Mouse (Mus musculus) midbrain, embryonic 15.5 days (tissue): ENCODE results near the gene Mfap2. TPM values are rescaled to one million over a fixed set of nuclear protein-coding genes. Genes with fewer than 3 reads are reported as not detected.

Experiments used
- ATAC-seq: fragments of 200-750 bp; cut with Nextera tagmentation; replicated peaks from 2 replicates; pipeline ENCODE4 v1.8.0; 2017; ENCODE audit warnings: moderate TSS enrichment
- H3K27ac ChIP-seq: fragments of 300-500 bp; sonication (generic); 2 replicates; pipeline ENCODE4 v1.5.1; 2015; ENCODE audit warnings: mild to moderate bottlenecking, inconsistent platforms
- H3K27me3 ChIP-seq: fragments of 300-500 bp; sonication (generic); replicated peaks from 2 replicates; pipeline ENCODE4 v1.6.1; 2015; ENCODE audit warnings: inconsistent platforms
- H3K36me3 ChIP-seq: fragments of 300-500 bp; sonication (generic); replicated peaks from 2 replicates; pipeline ENCODE4 v1.6.1; 2015; ENCODE audit warnings: inconsistent platforms
- H3K4me1 ChIP-seq: fragments of 300-500 bp; sonication (generic); 2 replicates; pipeline ENCODE4 v1.6.1; 2015; ENCODE audit warnings: inconsistent platforms
- H3K4me2 ChIP-seq: fragments of 300-500 bp; sonication (generic); 2 replicates; pipeline ENCODE4 v1.6.1; 2015; ENCODE audit warnings: inconsistent platforms, mild to moderate bottlenecking, moderate library complexity
- H3K4me3 ChIP-seq: fragments of 300-500 bp; sonication (generic); 2 replicates; pipeline ENCODE4 v1.5.1; 2015; ENCODE audit warnings: mild to moderate bottlenecking, inconsistent platforms
- H3K9ac ChIP-seq: fragments of 300-500 bp; sonication (generic); 2 replicates; pipeline ENCODE4 v1.6.1; 2015; ENCODE audit warnings: mild to moderate bottlenecking, inconsistent platforms
- H3K9me3 ChIP-seq: fragments of 300-500 bp; sonication (generic); 2 replicates; pipeline ENCODE4 v1.6.1; 2016; ENCODE audit warnings: inconsistent platforms
- WGBS: fragments of 180-500 bp; shearing (Covaris S2); methylation state at CpG from one replicate; pipeline ENCODE4 v1.1.7; 2015; ENCODE audit warnings: mixed read lengths; 5-methylcytosine and 5-hydroxymethylcytosine counted together
- polyA plus RNA-seq: library from polyadenylated mRNA; unstranded; fragments of >200 nt; fragmentation: Nextera tagmentation; extraction: Ambion mirVana; gene quantifications from 2 replicates; pipeline ENCODE4 v1.2.1, GENCODE M21; 2015

The Mfap2 gene
- polyA plus RNA-seq, 1 experiment from 2014 or later, result 153 TPM

- no peak for ATAC-seq
- no peak overlapping the region for H3K4me2 ChIP-seq
- H3K27me3 ChIP-seq, result no peaks in the 10 kb centered on the region
- H3K9ac ChIP-seq, result no peak overlapping the region
- H3K4me3 ChIP-seq, result no peak overlapping the region
- no peaks in the 10 kb centered on the region for H3K9me3 ChIP-seq
- 14% methylated on average over 8 of the region's 8 CpGs for WGBS
- peak overlapping the region; percentile 49; the same call in 1 of the 2 replicates for H3K27ac ChIP-seq
- peaks cover 33% of the 10 kb centered on the region for H3K4me1 ChIP-seq
- no peaks in the 10 kb centered on the region for H3K36me3 ChIP-seq
Observed at GRCm38 (mm10) chr4:141044816-141045215, 34.6 kb downstream of the Mfap2 start.

- Histone ChIP-seq H3K36me3 (no peaks in the 10 kb centered on the region), H3K4me1 (peaks cover 68% of the 10 kb centered on the region), H3K27me3 (no peaks in the 10 kb centered on the region), H3K9me3 (no peaks in the 10 kb centered on the region), H3K4me3 (0 out of 2 replicates have a peak overlapping the region, but pooled peaks have one; percentile 8), H3K9ac (peak overlapping the region; percentile 18; the same call in 1 of the 2 replicates), H3K27ac (peak overlapping the region; percentile 95), H3K4me2 (peak overlapping the region; percentile 35)
- 17% methylated on average over 17 of the region's 17 CpGs for WGBS
- peak; percentile 30 for ATAC-seq
Observed at GRCm38 (mm10) chr4:141048810-141049475, 38.7 kb downstream of the Mfap2 start.

GRCm38 (mm10) chr4:141049476-141049835 lies 39.2 kb downstream of the Mfap2 start:
- Histone ChIP-seq H3K4me2 (peak overlapping the region; percentile 35), H3K4me1 (peaks cover 73% of the 10 kb centered on the region), H3K36me3 (no peaks in the 10 kb centered on the region), H3K27ac (peak overlapping the region; percentile 95), H3K27me3 (no peaks in the 10 kb centered on the region), H3K9ac (peak overlapping the region; percentile 23; the same call in 1 of the 2 replicates), H3K9me3 (no peaks in the 10 kb centered on the region), H3K4me3 (0 out of 2 replicates have a peak overlapping the region, but pooled peaks have one; percentile 8)
- peak; percentile 69 for ATAC-seq
- 9% methylated on average over 4 of the region's 4 CpGs for WGBS

GRCm38 (mm10) chr4:141052442-141052841 lies 42.2 kb downstream of the Mfap2 start:
- peak overlapping the region; percentile 79 for H3K27ac ChIP-seq
- peak overlapping the region; percentile 43; the same call in 1 of the 2 replicates for H3K4me2 ChIP-seq
- ATAC-seq, result no peak
- no peaks in the 10 kb centered on the region for H3K9me3 ChIP-seq
- H3K4me3 ChIP-seq, result no peak overlapping the region
- no peaks in the 10 kb centered on the region for H3K36me3 ChIP-seq
- no peak overlapping the region for H3K9ac ChIP-seq
- WGBS, result 71% methylated on average over 12 of the region's 12 CpGs
- peaks cover 65% of the 10 kb centered on the region for H3K4me1 ChIP-seq
- H3K27me3 ChIP-seq, result no peaks in the 10 kb centered on the region

GRCm38 (mm10) chr4:141053138-141053537 lies 42.9 kb downstream of the Mfap2 start:
- Histone ChIP-seq H3K9ac (peak overlapping the region; percentile 10; the same call in 1 of the 2 replicates), H3K4me3 (peak overlapping the region; percentile 16), H3K4me2 (peak overlapping the region; percentile 43), H3K27me3 (no peaks in the 10 kb centered on the region), H3K36me3 (no peaks in the 10 kb centered on the region), H3K9me3 (no peaks in the 10 kb centered on the region), H3K27ac (peak overlapping the region; percentile 79), H3K4me1 (peaks cover 58% of the 10 kb centered on the region)
- peak; percentile 16 for ATAC-seq
- WGBS, result 13% methylated on average over 8 of the region's 8 CpGs

GRCm38 (mm10) chr4:141053568-141054161 lies 43.4 kb downstream of the Mfap2 start:
- 2% methylated on average over 17 of the region's 17 CpGs for WGBS
- Histone ChIP-seq H3K27ac (peak overlapping the region; percentile 79), H3K36me3 (no peaks in the 10 kb centered on the region), H3K4me3 (peak overlapping the region; percentile 16), H3K4me2 (peak overlapping the region; percentile 43), H3K9ac (peak overlapping the region; percentile 1; the same call in 1 of the 2 replicates), H3K4me1 (peaks cover 52% of the 10 kb centered on the region), H3K27me3 (no peaks in the 10 kb centered on the region), H3K9me3 (no peaks in the 10 kb centered on the region)
- ATAC-seq, result peak; percentile 59

- H3K27me3 ChIP-seq, result no peaks in the 10 kb centered on the region
- H3K4me3 ChIP-seq, result no peak overlapping the region
- ATAC-seq, result no peak
- H3K4me1 ChIP-seq, result peaks cover 46% of the 10 kb centered on the region
- WGBS, result 95% methylated on average over 10 of the region's 10 CpGs
- H3K4me2 ChIP-seq, result no peak overlapping the region
- no peak overlapping the region for H3K27ac ChIP-seq
- no peaks in the 10 kb centered on the region for H3K9me3 ChIP-seq
- H3K36me3 ChIP-seq, result no peaks in the 10 kb centered on the region
- H3K9ac ChIP-seq, result no peak overlapping the region
Observed at GRCm38 (mm10) chr4:141056970-141057369, 46.8 kb downstream of the Mfap2 start.

- Histone ChIP-seq H3K4me2 (no peak overlapping the region), H3K4me3 (no peak overlapping the region), H3K27me3 (no peaks in the 10 kb centered on the region), H3K9ac (no peak overlapping the region), H3K36me3 (no peaks in the 10 kb centered on the region), H3K9me3 (no peaks in the 10 kb centered on the region), H3K4me1 (peaks cover 28% of the 10 kb centered on the region), H3K27ac (no peak overlapping the region)
- no peak for ATAC-seq
- 76% methylated on average over 9 of the region's 9 CpGs for WGBS
Observed at GRCm38 (mm10) chr4:141058835-141059234, 48.6 kb downstream of the Mfap2 start.

- 2% methylated on average over 32 of the region's 32 CpGs for WGBS
- Histone ChIP-seq H3K4me2 (peak overlapping the region; percentile 77), H3K27ac (peak overlapping the region; percentile 93), H3K9ac (peak overlapping the region; percentile 74), H3K27me3 (no peaks in the 10 kb centered on the region), H3K9me3 (no peaks in the 10 kb centered on the region), H3K4me1 (peaks cover 21% of the 10 kb centered on the region), H3K4me3 (peak overlapping the region; percentile 58), H3K36me3 (no peaks in the 10 kb centered on the region)
- ATAC-seq, result no peak
Observed at GRCm38 (mm10) chr4:141059616-141060425, 49.6 kb downstream of the Mfap2 start.

- Histone ChIP-seq H3K4me2 (peak within 1 kb of the TSS; percentile 77), H3K36me3 (peaks cover 2% of the 10 kb centered on the region; the same call in 1 of the 2 replicates), H3K9me3 (no peaks in the 10 kb centered on the region), H3K4me3 (peak within 1 kb of the TSS; percentile 58), H3K27me3 (no peaks in the 10 kb centered on the region), H3K9ac (peak within 1 kb of the TSS; percentile 74), H3K4me1 (peaks cover 21% of the 10 kb centered on the region), H3K27ac (peak within 1 kb of the TSS; percentile 93)
- WGBS, result under 1% methylated on average over 77 of the region's 77 CpGs
- peak; percentile 94 for ATAC-seq
Observed at GRCm38 (mm10) chr4:141060426-141061301, 50.4 kb downstream of the Mfap2 start, which contains the start of gene Crocc. Gene Crocc (minus strand): TSS chr4:141060550.

GRCm38 (mm10) chr4:141064104-141064659 lies 54.0 kb downstream of the Mfap2 start:
- Histone ChIP-seq H3K4me1 (peaks cover 19% of the 10 kb centered on the region), H3K9me3 (no peaks in the 10 kb centered on the region), H3K4me3 (no peak overlapping the region), H3K27me3 (no peaks in the 10 kb centered on the region), H3K4me2 (no peak overlapping the region), H3K36me3 (peaks cover 36% of the 10 kb centered on the region), H3K27ac (no peak overlapping the region), H3K9ac (no peak overlapping the region)
- no peak for ATAC-seq
- WGBS, result 74% methylated on average over 4 of the region's 4 CpGs
